Mouse (Mus musculus): ENCODE results near the gene Ercc6l. TPM values are rescaled to one million over a fixed set of nuclear protein-coding genes. Genes with fewer than 3 reads are reported as not detected.
"Not testable (repeated sequence)": the region's sequence is repeated elsewhere in the genome, so short reads cannot be mapped to it uniquely, and the experiment has no call there.

Gene Ercc6l
- polyA plus RNA-seq, 1 experiment from 2014 or later, result 23.7 TPM

GRCm38 (mm10) chrX:102163529-102163928 is 6.6 kb upstream of the Ercc6l start:
- H3K27me3 ChIP-seq (ENCODE audit: low read depth, poor library complexity, severe bottlenecking), result peaks cover 56% of the 10 kb centered on the region
- peaks cover 12% of the 10 kb centered on the region for H3K4me1 ChIP-seq
- H3K36me3 ChIP-seq, result no peaks in the 10 kb centered on the region
- no peak overlapping the region for H3K4me3 ChIP-seq
- DNase-seq (ENCODE audit: low spot score), result no peak
- 73% methylated on average over 4 of the region's 4 CpGs for whole genome bisulfite sequencing
- no peak overlapping the region for H3K27ac ChIP-seq
- no peaks in the 10 kb centered on the region for H3K9me3 ChIP-seq (replicated peaks)

GRCm38 (mm10) chrX:102163096-102163495 is 6.2 kb upstream of the Ercc6l start:
- Histone ChIP-seq H3K9me3 (replicated peaks) (no peaks in the 10 kb centered on the region), H3K4me1 (peaks cover 12% of the 10 kb centered on the region)
- 61% methylated on average over 2 of the region's 2 CpGs for WGBS

GRCm38 (mm10) chrX:102160528-102160927 is 3.6 kb upstream of the Ercc6l start:
- Histone ChIP-seq H3K4me3 (no peak overlapping the region), H3K9me3 (replicated peaks) (no peaks in the 10 kb centered on the region), H3K4me1 (no peaks in the 10 kb centered on the region), H3K36me3 (no peaks in the 10 kb centered on the region), H3K27me3 (ENCODE audit: low read depth, poor library complexity, severe bottlenecking) (peaks cover 47% of the 10 kb centered on the region), H3K27ac (no peak overlapping the region)
- WGBS, result 88% methylated on average over 2 of the region's 2 CpGs
- no peak for DNase-seq (ENCODE audit: low spot score)

More at GRCm38 (mm10) chrX:102163096-102163495, 6.2 kb upstream of the Ercc6l start:
- no peak overlapping the region for H3K4me3 ChIP-seq
- no peak for DNase-seq (ENCODE audit: low spot score)
- peaks cover 54% of the 10 kb centered on the region for H3K27me3 ChIP-seq (ENCODE audit: low read depth, poor library complexity, severe bottlenecking)
- no peak overlapping the region for H3K27ac ChIP-seq
- H3K36me3 ChIP-seq, result no peaks in the 10 kb centered on the region

- no peaks in the 10 kb centered on the region for H3K9me3 ChIP-seq (replicated peaks)
- DNase-seq (ENCODE audit: low spot score), result no peak
- H3K4me1 ChIP-seq, result no peaks in the 10 kb centered on the region
- 44% methylated on average over 2 of the region's 2 CpGs for WGBS
- H3K27me3 ChIP-seq (ENCODE audit: low read depth, poor library complexity, severe bottlenecking), result peaks cover 41% of the 10 kb centered on the region
- no peaks in the 10 kb centered on the region for H3K36me3 ChIP-seq
- no peak overlapping the region for H3K27ac ChIP-seq
- no peak overlapping the region for H3K4me3 ChIP-seq
Measured at GRCm38 (mm10) chrX:102159778-102160177, 2.9 kb upstream of the Ercc6l start.

- H3K4me1 ChIP-seq, result no peaks in the 10 kb centered on the region
- peak overlapping the region; percentile 83 for H3K27ac ChIP-seq
- no peaks in the 10 kb centered on the region for H3K9me3 ChIP-seq (replicated peaks)
- DNase-seq (ENCODE audit: low spot score), result no peak
- H3K36me3 ChIP-seq, result peaks cover 10% of the 10 kb centered on the region; the same call in 1 of the 2 replicates
- peaks cover 34% of the 10 kb centered on the region for H3K27me3 ChIP-seq (ENCODE audit: low read depth, poor library complexity, severe bottlenecking)
- 42% methylated on average over 5 of the region's 5 CpGs for WGBS
- peak overlapping the region; percentile 60 for H3K4me3 ChIP-seq
Measured at GRCm38 (mm10) chrX:102157423-102157791, 516 bp upstream of the Ercc6l start.

GRCm38 (mm10) chrX:102141157-102141556 is 15.7 kb downstream of the Ercc6l start:
- 94% methylated on average over 1 of the region's 1 CpGs for WGBS

GRCm38 (mm10) chrX:102121321-102121720 is 35.6 kb downstream of the Ercc6l start:
- Histone ChIP-seq H3K4me3 (no peak overlapping the region), H3K36me3 (peaks cover 49% of the 10 kb centered on the region), H3K4me1 (no peaks in the 10 kb centered on the region; the same call in 1 of the 2 replicates), H3K27me3 (ENCODE audit: low read depth, poor library complexity, severe bottlenecking) (peaks cover 77% of the 10 kb centered on the region), H3K9me3 (replicated peaks) (no peaks in the 10 kb centered on the region), H3K27ac (no peak overlapping the region)
- DNase-seq (ENCODE audit: low spot score), result no peak
- 87% methylated on average over 2 of the region's 2 CpGs for WGBS

More at GRCm38 (mm10) chrX:102141157-102141556, 15.7 kb downstream of the Ercc6l start:
- no peaks in the 10 kb centered on the region for H3K9me3 ChIP-seq (replicated peaks)
- no peaks in the 10 kb centered on the region for H3K4me1 ChIP-seq
- no peak for DNase-seq (ENCODE audit: low spot score)
- no peak overlapping the region for H3K27ac ChIP-seq
- H3K4me3 ChIP-seq, result no peak overlapping the region
- peaks cover 76% of the 10 kb centered on the region for H3K27me3 ChIP-seq (ENCODE audit: low read depth, poor library complexity, severe bottlenecking)
- H3K36me3 ChIP-seq, result peaks cover 44% of the 10 kb centered on the region

- Histone ChIP-seq H3K9me3 (replicated peaks) (no peaks in the 10 kb centered on the region), H3K27me3 (ENCODE audit: low read depth, poor library complexity, severe bottlenecking) (peaks cover 86% of the 10 kb centered on the region), H3K36me3 (peaks cover 29% of the 10 kb centered on the region), H3K4me1 (no peaks in the 10 kb centered on the region; the same call in 1 of the 2 replicates), H3K27ac (peak within 1 kb of the TSS; percentile 76), H3K4me3 (peak within 1 kb of the TSS; percentile 67)
- DNase-seq (ENCODE audit: low spot score), result peak; percentile 88
- 13% methylated on average over 30 of the region's 30 CpGs for WGBS
Measured at GRCm38 (mm10) chrX:102119042-102119864, 37.6 kb downstream of the Ercc6l start, which contains the start of gene Pin4. TSS of gene Pin4 (plus strand) at chrX:102119447.

GRCm38 (mm10) chrX:102115676-102116075 is 41.2 kb downstream of the Ercc6l start:
- no peak for DNase-seq (ENCODE audit: low spot score)
- Histone ChIP-seq H3K27ac (no peak overlapping the region), H3K4me3 (no peak overlapping the region), H3K27me3 (ENCODE audit: low read depth, poor library complexity, severe bottlenecking) (peaks cover 95% of the 10 kb centered on the region), H3K4me1 (no peaks in the 10 kb centered on the region; the same call in 1 of the 2 replicates), H3K9me3 (replicated peaks) (no peaks in the 10 kb centered on the region), H3K36me3 (no peaks in the 10 kb centered on the region)
- WGBS, result 49% methylated on average over 4 of the region's 4 CpGs

- H3K36me3 ChIP-seq; H3K4me1 ChIP-seq; H3K9me3 ChIP-seq (replicated peaks); H3K27ac ChIP-seq; H3K4me3 ChIP-seq; DNase-seq (ENCODE audit: low spot score): not testable (repeated sequence)
- WGBS, result 77% methylated on average over 5 of the region's 5 CpGs
- H3K27me3 ChIP-seq (ENCODE audit: low read depth, poor library complexity, severe bottlenecking), result peaks cover 71% of the 10 kb centered on the region
Measured at GRCm38 (mm10) chrX:102109349-102109748, 47.5 kb downstream of the Ercc6l start.

- WGBS, result 67% methylated on average over 2 of the region's 2 CpGs
- not testable (repeated sequence) for DNase-seq (ENCODE audit: low spot score); H3K4me3 ChIP-seq; H3K27ac ChIP-seq; H3K4me1 ChIP-seq; H3K36me3 ChIP-seq; H3K9me3 ChIP-seq (replicated peaks)
- H3K27me3 ChIP-seq (ENCODE audit: low read depth, poor library complexity, severe bottlenecking), result peaks cover 76% of the 10 kb centered on the region
Measured at GRCm38 (mm10) chrX:102103830-102104229, 53.1 kb downstream of the Ercc6l start.

GRCm38 (mm10) chrX:102101886-102102285 is 55.0 kb downstream of the Ercc6l start:
- 73% methylated on average over 7 of the region's 7 CpGs for WGBS
- H3K27me3 ChIP-seq (ENCODE audit: low read depth, poor library complexity, severe bottlenecking), result peaks cover 68% of the 10 kb centered on the region
- H3K4me3 ChIP-seq, result no peak overlapping the region

GRCm38 (mm10) chrX:102094381-102094904 is 62.4 kb downstream of the Ercc6l start:
- WGBS, result 79% methylated on average over 7 of the region's 7 CpGs
- Histone ChIP-seq H3K9me3 (replicated peaks) (no peaks in the 10 kb centered on the region), H3K27me3 (ENCODE audit: low read depth, poor library complexity, severe bottlenecking) (peaks cover 82% of the 10 kb centered on the region), H3K4me3 (no peak overlapping the region), H3K27ac (no peak overlapping the region), H3K36me3 (no peaks in the 10 kb centered on the region), H3K4me1 (no peaks in the 10 kb centered on the region)
- DNase-seq (ENCODE audit: low spot score), result no peak

More at GRCm38 (mm10) chrX:102101886-102102285, 55.0 kb downstream of the Ercc6l start:
- no peak for DNase-seq (ENCODE audit: low spot score)
- Histone ChIP-seq H3K4me1 (no peaks in the 10 kb centered on the region), H3K36me3 (no peaks in the 10 kb centered on the region), H3K27ac (no peak overlapping the region), H3K9me3 (replicated peaks) (no peaks in the 10 kb centered on the region)
